Mouse (Mus musculus): ENCODE data around the gene Tbc1d2.
"Not testable (repeated sequence)": the region's sequence is repeated elsewhere in the genome, so short reads cannot be mapped to it uniquely, and the experiment has no call there.

Tbc1d2 gene

DNA sequence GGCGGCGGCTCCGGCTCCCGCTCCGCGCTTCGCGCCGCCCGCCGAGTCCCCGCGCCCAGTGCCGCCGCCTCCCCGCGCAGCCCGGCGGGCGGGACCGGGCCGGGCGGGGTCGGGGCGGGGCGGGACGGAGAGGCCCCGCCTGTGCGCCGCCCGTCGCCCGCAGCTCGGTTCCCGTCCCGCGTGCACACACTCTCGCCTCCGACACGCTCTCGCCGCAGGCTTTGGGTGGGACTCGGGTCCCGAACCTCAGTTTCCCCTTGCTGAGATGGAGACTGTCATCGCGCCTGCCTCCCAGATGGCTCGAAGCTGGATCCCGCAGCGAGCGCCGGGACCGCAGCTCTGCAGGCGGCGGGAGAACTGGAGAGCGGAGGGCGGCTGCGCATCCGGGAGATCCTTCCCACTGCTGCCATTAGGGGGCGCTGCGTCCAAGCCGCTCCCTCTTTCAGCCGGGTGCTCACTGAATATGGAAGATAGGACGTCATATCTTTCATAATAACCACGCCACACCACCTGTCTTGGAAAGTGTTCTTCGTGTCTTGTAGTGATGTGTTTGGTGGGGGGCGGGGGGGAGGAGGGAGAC, 48.1 kb downstream of the Tbc1d2 start, which contains the start of gene Coro2a:
Gene Coro2a (minus strand): TSS at position 359 of the 580 bp plus-strand sequence.
- in situ Hi-C loops (cut with MboI): no loop called here

DNA sequence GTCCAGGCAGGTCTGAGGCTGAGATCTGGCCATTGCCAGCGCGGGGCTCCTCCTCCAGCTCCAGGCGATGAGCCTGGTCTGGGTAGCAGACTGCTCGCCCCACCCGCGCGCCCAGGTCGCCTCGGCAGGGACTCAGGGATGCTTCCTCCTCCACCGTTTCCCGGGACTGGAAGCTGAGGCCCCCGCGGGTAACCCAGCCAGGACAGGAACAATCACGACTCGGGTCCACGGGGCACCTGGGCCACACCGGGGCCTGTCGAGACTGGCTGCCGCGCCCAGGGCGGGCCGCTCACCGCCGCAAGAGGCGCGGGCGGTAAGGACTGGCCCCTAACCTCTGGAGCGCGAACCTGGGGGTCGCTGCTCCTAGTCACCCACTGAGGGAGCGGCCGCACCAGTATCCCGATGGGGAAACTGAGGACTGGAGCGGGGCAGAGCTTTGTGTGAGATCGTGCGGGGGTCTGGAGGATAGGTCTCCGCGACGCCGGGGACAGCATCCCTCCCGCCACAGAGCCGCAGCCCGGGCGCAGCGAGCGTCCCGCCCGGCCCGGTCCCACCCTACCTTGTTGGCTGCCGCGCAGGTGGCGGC, 48.7 kb downstream of the Tbc1d2 start:
- in situ Hi-C loops (cut with MboI): no loop called here

DNA sequence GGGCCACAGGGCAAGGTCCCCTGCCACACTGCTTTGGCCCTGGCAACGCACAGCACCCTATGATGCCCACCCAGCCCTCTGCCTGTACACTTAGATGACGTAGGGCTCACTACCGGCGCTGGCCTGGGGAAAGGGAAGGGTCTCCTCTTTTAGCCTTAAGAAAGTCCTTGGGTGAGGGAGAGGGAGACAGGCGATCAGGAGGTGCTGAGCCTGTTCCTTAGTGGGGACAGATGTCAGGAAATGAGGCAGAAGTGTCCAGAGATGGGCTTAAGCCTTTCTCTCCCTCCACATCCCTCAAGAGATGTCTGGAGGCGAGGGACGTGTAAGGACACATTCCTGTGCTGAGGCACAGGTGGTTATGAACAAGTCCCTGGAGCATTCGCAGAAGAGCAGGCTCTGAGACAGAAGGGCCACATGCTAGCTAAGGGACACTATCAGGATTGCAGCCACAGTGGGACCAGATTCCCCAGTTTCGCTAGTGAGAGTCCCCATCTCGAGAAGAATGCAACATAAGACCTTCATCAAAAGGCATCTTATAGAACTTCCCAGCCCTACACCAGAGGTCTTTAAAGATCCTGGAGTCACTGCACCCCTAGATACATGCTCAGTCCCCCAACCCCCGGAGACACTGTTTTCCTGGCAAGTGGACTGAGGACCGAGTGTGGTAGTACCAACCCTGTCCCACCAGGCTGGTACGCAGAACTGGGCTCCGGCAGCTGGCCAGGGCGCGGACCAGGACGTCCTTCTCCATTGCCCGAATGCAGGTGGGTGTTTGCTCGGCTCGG, 49.3 kb downstream of the Tbc1d2 start:
- in situ Hi-C loops (cut with MboI): no loop called here

DNA sequence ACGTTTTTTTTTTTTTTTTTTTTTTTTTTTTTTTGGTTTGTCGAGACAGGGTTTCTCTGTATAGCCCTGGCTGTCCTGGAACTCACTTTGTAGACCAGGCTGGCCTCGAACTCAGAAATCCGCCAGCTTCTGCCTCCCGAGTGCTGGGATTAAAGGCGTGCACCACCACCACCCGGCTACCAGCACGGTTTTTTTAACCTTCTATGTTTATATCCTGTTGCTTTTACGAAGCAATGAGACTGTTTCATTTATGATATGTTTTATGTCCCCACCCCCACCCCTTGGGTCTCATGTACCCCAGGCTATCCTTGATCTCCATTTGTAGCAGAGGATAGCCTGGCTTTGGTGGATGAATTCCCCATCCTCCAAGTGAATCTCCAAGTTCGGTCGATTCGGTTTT, 50.4 kb downstream of the Tbc1d2 start:
- in situ Hi-C loops (cut with MboI): loop anchor here (5.0 kb wide), 1 partner anchor 47 kb away; no protein-coding TSS in a partner anchor

DNA sequence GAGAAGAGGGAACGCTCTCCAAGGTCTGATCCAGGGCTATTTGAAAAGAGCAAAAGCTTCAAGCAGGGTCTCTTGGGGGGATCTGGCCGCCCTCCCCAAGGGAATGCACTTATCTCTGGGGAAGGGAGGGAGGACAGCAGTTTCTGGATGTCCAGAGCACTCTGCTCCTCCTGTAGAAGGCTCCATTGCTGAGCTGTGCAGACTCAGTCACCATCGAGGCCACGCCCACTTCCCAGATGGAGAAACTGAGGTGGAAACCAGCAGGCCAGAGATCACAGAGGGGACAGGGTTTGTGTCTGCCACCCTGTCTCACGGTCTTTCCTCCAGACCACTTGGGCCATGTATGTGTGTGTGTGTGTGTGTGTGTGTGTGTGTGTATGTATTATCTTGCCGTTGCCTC, 51.0 kb downstream of the Tbc1d2 start:
- in situ Hi-C loops (cut with MboI): loop anchor here (5.0 kb wide), 1 partner anchor 47 kb away; no protein-coding TSS in a partner anchor

DNA sequence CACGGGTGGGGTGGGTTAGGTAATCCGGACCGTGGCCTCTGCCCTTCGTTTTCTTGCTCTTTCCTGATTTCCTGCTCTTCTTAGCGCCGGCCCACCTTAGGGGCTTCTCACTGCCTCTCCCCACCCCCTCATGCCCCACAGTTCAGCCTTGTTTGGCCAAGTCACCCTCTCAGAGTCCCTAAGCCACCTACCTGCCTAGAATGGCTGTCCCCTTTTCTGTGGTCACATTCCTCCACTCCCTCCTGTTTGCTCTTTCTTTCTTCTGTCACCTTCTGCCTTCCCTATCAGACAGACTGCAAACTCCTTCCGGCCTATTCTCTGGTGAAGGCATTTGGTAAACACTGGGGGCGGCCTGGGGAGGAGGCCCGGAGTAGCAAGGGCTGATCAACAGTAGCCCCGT, 51.9 kb downstream of the Tbc1d2 start:
- in situ Hi-C loops (cut with MboI): loop anchor here (5.0 kb wide), 1 partner anchor 46 kb away; no protein-coding TSS in a partner anchor

DNA sequence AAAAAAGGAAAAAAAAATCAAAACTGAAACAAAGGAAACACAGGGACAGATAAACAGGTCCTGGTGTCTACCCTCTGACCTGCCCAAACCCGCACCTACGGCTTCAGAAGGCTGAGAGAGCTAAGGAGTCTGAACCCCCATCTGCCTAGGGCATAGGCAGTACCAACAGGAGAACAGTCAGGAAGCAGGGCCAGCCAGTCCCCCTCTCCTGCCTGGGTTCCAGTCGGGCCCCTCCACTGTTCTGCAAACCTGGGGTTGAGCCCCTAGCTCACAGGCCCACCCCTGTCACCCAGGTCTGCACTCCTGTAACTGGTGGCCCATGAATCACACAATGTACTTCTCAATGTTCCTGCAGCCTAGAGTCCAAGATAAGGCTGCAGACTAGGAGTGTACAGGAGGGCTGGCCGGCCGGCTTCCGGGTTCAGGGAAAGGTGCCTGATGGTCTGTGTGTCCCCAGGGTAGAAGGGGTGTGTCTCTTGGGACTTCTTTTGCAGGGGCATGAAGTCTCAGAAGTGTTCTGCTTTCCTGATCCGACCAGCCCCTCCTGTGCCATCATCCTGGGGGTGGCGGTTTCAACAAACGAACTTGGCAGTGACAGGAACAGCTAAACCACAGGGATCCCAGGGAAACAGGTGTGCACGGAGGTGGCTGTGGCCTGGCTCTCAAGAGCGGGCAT, 52.6 kb downstream of the Tbc1d2 start:
- in situ Hi-C loops (cut with MboI): loop anchor here (5.0 kb wide), 1 partner anchor 45 kb away; no protein-coding TSS in a partner anchor

DNA sequence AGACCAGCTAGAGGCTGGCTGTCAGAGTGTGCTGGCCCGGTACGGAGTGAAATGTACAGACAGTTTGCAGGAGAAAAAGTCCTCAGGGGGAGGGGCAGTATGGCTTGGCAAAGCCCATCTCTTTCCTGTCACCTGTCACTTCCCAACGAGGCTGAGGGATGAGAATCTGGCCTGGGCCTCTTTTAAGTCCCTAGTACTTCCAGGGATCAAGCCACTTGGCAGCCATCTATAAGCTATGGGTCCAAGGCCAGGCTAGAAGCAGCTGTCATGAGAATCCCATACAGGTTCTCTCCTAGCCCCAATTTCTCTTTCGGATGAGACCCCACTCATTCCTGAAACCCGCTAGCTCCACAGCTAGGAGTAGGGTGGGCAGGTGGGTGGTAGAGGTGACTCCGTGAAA, 53.6 kb downstream of the Tbc1d2 start:
- in situ Hi-C loops (cut with MboI): loop anchor here (5.0 kb wide), 1 partner anchor 44 kb away; no protein-coding TSS in a partner anchor

DNA sequence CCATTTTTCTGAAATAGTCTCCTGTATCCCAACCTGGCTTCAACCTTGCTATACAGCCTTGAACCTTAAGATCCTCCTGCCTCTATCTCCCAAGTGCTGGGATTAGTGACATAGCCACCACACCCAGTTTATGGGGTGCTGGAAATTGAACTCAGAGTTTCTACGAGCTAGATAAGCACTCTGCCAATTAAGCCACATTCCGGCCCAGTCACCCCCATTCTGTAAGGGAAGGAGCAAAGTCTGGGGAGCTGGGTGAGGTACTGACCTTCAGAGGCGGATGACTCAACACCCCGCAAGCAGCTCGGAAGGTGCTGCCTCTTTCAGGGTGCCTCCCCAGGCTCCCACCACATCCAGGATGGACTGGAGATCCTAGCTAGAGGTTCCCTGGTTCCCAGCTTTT, 55.9 kb downstream of the Tbc1d2 start:
- in situ Hi-C loops (cut with MboI): no loop called here

DNA sequence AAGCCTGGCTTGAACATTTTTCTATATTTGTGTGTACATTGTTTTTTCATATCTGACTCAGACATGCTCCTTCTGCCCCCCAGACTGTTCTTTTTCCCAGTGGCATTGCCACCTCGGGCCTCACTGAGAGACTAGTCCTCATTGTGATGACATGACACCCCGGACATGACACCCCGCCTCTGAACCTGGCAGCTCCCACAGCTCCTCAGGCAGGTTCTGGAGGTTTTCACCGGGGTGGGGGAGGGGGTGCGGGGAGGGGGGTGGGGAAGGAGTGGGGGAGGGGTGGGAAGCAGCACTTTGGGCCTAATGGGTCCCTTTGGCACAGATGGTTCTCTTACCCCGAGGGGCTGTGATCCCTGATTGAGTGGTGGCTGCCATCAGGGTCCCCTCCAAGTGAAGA, 56.5 kb downstream of the Tbc1d2 start:
- in situ Hi-C loops (cut with MboI): no loop called here

DNA sequence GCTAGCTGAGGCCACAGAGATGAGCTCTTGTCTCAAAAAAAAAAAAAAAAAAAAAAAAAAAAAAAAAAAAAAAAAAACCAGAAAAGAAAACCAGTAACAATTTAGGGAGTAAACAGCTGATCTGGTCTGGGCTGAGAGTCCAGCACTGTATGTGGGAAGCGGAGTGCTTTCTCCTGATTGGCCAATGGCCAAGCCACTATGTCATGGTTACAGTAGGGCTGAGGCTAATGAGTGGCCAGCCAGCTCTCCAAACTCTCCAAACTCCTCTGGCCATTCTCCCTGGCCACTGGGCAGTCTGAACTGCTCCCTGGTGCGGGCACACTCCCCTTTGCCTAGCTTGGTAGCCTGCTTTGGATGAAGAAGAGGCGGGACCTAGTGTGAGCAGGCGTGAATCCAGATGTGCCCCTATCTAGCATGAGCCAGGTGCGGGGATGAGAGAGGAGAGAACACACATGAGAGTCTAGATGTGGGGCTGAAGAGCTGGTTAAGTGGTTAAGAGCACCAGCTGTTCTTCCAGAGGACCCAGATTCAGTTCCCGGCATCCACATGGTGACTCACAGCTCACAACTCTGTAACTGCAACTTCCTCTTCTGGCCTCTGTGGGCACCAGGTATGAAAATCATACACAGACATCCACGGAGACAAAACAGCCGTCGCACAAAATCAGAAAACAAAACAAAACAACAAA, 58.0 kb downstream of the Tbc1d2 start:
- in situ Hi-C loops (cut with MboI): no loop called here

DNA sequence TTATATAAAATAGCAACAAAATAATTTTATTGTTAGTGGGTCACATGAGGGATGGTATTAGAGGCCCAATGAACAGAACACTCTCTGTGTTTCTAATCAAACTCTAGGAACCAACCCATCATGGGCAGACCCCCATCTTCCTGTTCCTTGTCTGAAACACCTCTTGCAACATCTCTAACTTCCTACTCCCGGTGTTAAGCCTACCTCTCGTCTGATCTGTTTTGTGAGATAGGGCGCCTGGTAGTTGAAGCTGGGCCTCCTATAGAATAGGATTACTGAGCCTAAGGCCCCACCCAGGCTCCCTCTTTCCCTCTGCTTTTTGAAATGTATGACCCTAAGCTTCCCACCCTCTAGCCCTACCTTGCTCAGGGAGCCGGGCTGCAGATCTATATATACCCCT, 59.2 kb downstream of the Tbc1d2 start:
- in situ Hi-C loops (cut with MboI): no loop called here

DNA sequence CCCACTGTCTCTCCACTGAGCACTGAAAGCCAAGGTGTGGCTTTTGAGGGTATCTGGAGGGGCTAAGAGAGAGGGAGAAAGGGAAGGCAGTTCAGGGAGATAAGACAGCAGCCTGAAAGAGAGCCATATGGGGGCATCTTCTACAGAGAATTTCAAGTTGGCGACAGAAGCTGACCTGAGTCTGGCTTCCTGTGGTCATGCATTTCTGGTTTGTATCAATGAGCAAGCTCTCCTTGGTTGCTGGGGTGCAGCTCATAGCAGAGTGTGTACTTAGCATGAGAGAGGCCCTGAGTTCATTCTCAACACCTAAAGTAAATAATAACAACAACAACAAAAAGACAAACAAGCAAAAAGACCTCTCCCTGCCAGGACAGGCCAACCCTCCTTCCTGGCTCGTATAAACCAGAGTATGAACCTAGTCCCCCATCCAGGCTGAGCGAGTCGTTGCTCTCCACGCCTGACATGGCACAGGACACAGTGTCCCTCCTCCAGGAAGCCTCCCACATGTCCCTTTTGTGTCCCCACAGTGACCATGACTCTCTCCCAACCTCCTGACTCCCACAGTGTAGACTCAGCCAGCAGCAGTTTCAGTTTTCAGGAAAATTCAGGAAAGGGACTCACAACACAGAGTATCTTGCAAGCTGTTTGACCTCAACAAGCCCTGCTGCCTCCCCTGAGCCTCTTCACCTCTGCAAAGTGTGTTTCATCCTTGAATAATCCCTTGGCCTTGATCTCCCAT, 59.9 kb downstream of the Tbc1d2 start:
- in situ Hi-C loops (cut with MboI): no loop called here

DNA sequence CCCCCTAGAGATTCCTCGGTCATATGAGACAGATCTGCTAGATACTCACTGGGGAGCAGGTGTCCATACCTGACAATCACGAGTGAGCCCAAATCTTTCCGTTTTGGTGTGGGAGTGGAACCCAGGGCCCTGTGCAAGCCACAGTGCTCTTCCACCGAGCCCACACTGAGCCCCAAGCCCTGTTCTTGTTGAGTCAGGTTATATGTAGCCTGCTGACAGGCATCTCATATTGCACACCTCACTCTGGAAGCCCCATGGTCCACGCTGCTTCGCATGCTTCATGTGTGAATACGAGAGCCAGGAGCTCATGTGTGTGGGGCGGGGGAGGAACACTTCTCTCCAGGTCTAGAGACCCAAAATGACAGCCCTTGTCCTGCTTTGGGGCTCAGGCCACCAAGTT, 60.9 kb downstream of the Tbc1d2 start:
- in situ Hi-C loops (cut with MboI): no loop called here

DNA sequence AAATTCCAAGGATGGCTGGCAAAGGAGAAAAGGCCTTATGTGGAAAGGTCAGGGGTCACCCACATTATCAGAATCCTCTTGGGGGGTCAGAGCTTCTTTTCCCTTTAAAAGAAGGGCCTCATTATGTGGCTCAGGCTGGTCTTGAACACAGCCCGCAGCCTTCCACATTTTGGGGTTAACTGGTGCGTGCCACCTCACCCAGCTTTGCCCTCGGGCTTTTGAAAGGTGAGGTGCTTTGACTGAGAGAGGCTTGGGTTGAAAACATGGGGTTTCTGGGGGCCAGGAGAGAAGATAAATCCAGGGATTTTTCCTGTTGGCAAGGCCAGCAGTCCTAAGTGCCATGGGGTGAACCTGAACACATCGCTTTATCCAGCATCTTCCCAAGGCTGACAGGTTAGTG, 63.5 kb downstream of the Tbc1d2 start:
- in situ Hi-C loops (cut with MboI): no loop called here

DNA sequence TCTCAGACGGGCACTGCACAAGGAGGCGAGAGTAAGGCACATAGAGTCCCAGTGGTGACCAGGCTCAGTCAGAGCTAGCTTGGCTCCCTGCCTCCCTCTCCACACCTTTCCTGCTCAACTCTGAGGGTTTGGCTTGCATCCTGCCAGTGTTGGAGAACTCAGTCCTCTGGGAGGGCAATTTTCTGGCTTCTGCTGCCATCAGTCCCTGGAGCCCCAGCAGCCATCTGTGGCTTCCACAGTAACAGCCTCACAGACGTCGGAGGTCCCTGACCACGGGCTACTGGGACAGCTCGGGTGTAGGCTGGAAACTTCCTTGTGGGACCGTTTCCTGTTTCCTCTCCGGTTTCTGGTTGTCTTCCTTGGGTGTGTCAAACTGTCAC, 64.2 kb downstream of the Tbc1d2 start:
- in situ Hi-C loops (cut with MboI): no loop called here

DNA sequence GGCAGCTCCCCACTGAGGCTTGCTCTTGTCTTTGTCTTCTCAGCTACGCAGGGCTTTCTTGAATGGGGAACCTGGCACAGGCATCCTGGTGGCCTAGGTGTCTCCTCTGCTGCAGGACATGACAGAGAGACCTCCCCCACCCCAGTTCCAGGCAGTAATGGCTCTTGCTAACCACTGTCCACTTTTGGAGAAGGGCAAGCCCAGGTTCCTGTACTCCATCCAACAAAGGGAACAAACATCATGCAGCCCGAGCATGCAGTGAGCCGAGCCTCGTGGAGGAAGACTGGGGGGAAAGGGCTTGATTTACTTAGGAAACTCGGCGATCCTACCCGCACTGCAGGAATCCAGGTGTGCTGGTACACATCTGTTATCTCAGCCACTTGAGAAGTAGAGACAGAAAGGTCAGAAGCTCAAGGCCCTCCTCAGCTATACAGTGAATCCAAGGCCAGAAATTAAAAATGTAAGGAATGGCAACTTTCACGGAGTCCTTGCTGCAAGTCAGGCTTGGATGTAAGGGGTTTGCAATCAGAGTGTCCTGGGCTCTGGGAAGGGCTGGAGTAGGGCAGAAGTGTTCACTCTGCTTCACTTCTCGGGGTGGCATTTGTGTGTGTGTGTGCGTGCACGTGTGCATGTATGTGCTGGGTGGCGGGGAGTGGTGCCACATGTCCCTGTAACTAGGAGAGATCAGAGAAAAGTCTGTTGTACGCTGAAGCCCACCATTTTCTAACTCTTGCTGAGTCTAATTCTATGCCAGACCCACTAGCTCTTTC, 64.8 kb downstream of the Tbc1d2 start:
- in situ Hi-C loops (cut with MboI): no loop called here

DNA sequence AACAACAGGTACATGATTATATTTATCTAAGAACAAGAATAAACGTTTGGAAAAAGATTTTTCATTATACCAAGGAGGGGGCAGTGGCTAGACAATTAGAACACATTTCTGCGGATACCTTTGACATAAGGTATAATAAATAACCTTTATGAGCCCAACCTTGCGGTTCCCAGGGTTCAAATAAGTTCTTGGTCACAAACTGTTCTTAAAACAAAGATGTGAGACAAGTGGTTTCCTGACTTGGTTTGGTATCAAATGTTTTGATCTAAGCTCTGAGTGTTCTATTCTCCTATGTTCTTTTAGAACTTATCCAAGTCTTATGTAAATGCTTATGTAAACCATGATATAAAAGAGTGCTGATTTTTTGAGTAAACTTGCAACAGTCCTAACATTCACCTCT, 65.5 kb downstream of the Tbc1d2 start:
- in situ Hi-C loops (cut with MboI): not testable (repeated sequence)

DNA sequence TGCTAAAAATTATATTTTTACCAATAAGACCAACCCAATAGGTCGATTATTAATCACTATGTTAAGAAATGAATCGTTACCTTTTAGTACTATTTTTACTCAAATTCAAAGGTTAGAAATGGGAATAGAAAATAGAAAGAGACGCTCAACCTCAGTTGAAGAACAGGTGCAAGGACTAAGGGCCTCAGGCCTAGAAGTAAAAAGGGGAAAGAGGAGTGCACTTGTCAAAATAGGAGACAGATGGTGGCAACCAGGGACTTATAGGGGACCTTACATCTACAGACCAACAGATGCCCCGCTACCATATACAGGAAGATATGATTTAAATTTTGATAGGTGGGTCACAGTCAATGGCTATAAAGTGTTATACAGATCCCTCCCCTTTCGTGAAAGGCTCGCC, 65.9 kb downstream of the Tbc1d2 start:
- in situ Hi-C loops (cut with MboI): not testable (repeated sequence)

DNA sequence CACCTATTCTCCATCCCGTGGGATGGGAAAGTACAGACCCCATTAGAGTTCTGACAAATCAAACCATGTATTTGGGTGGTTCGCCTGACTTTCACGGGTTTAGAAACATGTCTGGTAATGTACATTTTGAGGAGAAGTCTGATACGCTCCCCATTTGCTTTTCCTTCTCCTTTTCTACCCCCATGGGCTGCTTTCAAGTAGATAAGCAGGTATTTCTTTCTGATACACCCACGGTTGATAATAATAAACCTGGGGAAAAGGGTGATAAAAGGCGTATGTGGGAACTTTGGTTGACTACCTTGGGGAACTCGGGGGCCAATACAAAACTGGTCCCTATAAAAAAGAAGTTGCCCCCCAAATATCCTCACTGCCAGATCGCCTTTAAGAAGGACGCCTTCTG, 68.0 kb downstream of the Tbc1d2 start:
- in situ Hi-C loops (cut with MboI): not testable (repeated sequence)

All from mature B cell (primary cell).